Mouse (Mus musculus) brain, adult 2 months (tissue): ENCODE results near the gene Egln1.
A peak's percentile ranks its signal among the peaks of the same experiment; 100 is the strongest.

Source experiments
- DNase-seq: peaks from one replicate; pipeline ENCODE4 v3.0.0; 2011; ENCODE audit warnings: low read depth, low spot score

The Egln1 gene

GRCm38 (mm10) chr8:124860188-124860587 lies 88.9 kb downstream of the Egln1 start:
- peak; percentile 47 for DNase-seq

GRCm38 (mm10) chr8:124859466-124859865 lies 89.7 kb downstream of the Egln1 start:
- peak; percentile 13 for DNase-seq
